Mouse (Mus musculus) cerebellum, adult 9-10 months (tissue): Measurements from ENCODE around the gene Pakap.

ENCODE experiments used
- DNase-seq: peaks from one replicate; pipeline ENCODE4 v3.0.0; 2022

The Pakap gene

DNA sequence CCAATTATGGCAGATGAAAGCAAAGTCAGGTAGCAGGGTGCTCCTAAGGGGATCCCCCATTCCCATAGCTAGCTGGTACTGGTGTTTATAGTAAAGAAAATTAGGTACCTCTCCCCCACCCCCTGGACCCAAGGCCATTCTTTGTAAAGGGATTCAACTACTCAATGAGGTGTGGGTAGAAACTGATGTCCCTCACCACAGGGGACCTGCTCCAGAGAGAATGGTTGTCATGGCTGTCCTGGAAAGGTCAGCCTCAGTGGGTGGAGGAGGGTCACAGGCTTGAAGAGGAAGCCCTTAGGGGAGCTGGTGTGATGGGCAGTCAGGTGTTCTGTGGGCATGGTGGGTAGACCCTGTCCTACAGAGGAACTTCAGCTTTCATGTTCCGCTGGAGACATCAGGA is 352.5 kb downstream of the Pakap start:
- no peak for DNase-seq

GRCm38 (mm10) chr4:57922171-57922570 is 354.2 kb downstream of the Pakap start:
- DNase-seq, result no peak

- DNase-seq, result peak; percentile 15
Measured at GRCm38 (mm10) chr4:57924556-57925071, 356.6 kb downstream of the Pakap start.

- DNase-seq, result peak; percentile 51
Measured at GRCm38 (mm10) chr4:57927464-57928205, 359.7 kb downstream of the Pakap start.

- DNase-seq, result no peak
Measured at GRCm38 (mm10) chr4:57930559-57931170, 362.7 kb downstream of the Pakap start.

GRCm38 (mm10) chr4:57934181-57934580 is 366.2 kb downstream of the Pakap start:
- DNase-seq, result no peak

- DNase-seq, result no peak
Measured at GRCm38 (mm10) chr4:57937292-57937691, 369.3 kb downstream of the Pakap start.

DNA sequence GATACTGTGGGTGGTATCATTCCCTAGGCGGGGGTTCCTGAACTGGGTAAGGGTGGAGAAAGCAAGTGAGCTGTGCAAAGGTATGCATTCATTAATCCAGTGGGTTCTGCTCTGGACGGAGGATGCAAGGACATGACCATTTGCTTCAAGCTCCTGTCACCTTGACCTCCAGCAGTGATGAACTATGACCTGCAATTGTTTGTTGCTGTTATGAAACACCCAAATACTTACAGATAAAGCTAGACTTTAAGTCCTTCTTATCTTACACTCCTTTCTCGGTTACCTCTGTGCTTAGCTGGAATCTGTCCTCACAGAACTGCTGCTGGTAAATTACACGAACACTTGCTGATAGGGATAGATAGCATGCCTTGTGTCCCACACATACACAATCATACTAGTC is 372.7 kb downstream of the Pakap start:
- no peak for DNase-seq

DNA sequence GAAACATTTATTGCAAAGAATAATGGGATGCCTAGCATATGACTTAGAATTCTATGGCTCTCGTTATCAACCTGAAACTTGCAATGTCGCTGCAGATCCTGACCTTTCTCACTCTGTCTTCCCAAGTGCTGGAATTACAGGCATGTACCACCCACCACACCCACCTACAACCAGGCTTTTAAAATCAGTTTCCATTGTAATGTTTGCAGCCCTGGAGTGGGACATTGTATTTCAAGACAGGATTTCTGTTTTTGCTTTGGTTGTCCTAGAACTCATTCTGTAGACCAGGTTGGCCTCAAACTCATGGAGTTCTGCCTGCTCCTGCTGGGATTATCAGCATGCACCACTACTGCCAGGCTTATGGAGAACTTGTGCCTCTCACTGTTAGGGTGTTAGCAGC is 374.9 kb downstream of the Pakap start:
- DNase-seq, result no peak
